Comparison of ENCODE assay signal across 22 mouse cellular contexts in the genomic region with DNA sequence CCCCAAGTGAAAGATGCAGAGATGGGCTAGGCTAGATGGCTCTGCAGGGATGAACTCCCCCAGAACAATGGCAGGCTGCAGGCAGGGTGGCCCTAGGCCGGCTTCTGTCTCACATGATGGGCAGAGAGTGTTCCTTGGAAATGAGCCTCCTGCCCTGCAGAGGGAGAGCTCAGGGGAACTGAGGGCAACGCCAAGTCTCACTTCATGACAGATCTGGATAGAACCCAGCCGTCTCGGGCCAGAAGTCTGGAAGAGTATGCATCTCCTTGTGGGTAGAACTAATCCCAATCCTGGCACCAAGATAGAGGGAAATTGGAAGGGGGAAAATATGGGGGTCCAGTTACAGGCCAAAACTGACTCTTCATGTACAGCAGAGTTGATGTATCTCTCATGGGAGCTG. TPM values are rescaled to one million over a fixed set of nuclear protein-coding genes. Genes with fewer than 3 reads are reported as not detected.
A peak's percentile ranks its signal among the peaks of the same experiment; 100 is the strongest.
DNase-seq lines count a peak whose midpoint lies in the region; ATAC-seq lines count a peak whose summit lies in the region.
"Had no signal": no experiment of that assay in that cellular context is flagged by ENCODE, and none has a peak within 500 bp of the region (broad histone marks: within the 10 kb centered on the region; RNA-seq: fewer than 3 reads in every experiment).

No protein-coding gene starts in this region.

- H3K27me3 ChIP-seq in hindbrain, embryonic 16.5 days (replicated peaks; ENCODE audit: control insufficient read depth, insufficient read depth, low read length): no peaks in the 10 kb centered on the region
- no peaks in the 10 kb centered on the region for H3K27me3 ChIP-seq in neural tube, embryonic 13.5 days
- H3K27me3 ChIP-seq in liver, embryonic 11.5 days (replicated peaks; ENCODE audit: control insufficient read depth, insufficient read depth, low read length): no peaks in the 10 kb centered on the region
- H3K27me3 ChIP-seq: liver, embryonic 15.5 days had no signal

- no peaks in the 10 kb centered on the region for H3K36me3 ChIP-seq in hindbrain, embryonic 16.5 days (ENCODE audit: control insufficient read depth, insufficient read depth, low read length)
- H3K36me3 ChIP-seq in neural tube, embryonic 13.5 days: no peaks in the 10 kb centered on the region
- no peaks in the 10 kb centered on the region for H3K36me3 ChIP-seq in liver, embryonic 11.5 days (ENCODE audit: control insufficient read depth, insufficient read depth, low read length)
- H3K36me3 ChIP-seq: embryonic facial prominence, embryonic 13.5 days; limb, embryonic 12.5 days; liver, embryonic 15.5 days had no signal

- peak; percentile 16 for DNase-seq in adrenal gland, postnatal 25 days
- DNase-seq in adrenal gland, postnatal 4 days (ENCODE audit: low spot score in 2 of 2): no peak
- DNase-seq in lung, postnatal 10 days: peak; percentile 31
- DNase-seq in lung, postnatal 25 days (ENCODE audit: low spot score): no peak
- DNase-seq in ovary, postnatal 10 days (ENCODE audit: low spot score): no peak
- DNase-seq in liver, embryonic 11.5 days (ENCODE audit: low spot score): no peak
- DNase-seq: cerebellum, adult 11-12 months; gastrocnemius, postnatal 14 days; heart, adult 2 months; kidney, adult 18-20 months; kidney, postnatal 10 days; right cerebral cortex, postnatal 25 days; thymus, postnatal 14 days had no signal

- ATAC-seq in hindbrain, embryonic 16.5 days: peak; percentile 26; the same call in 1 of the 2 replicates
- no peak for ATAC-seq in neural tube, embryonic 13.5 days (ENCODE audit: low read depth)
- no peak for ATAC-seq in liver, embryonic 11.5 days (replicated peaks; ENCODE audit: low FRiP score)

- no peak overlapping the region for H3K27ac ChIP-seq in hindbrain, embryonic 16.5 days (ENCODE audit: low read depth, low read length)
- H3K27ac ChIP-seq in neural tube, embryonic 13.5 days (replicated peaks): peak overlapping the region; percentile 81
- H3K27ac ChIP-seq in liver, embryonic 11.5 days (ENCODE audit: low read depth, low read length): no peak overlapping the region
- H3K27ac ChIP-seq: embryonic facial prominence, embryonic 13.5 days; heart, adult 2 months; limb, embryonic 12.5 days; liver, embryonic 15.5 days; stomach, postnatal 0 days had no signal

- no peak overlapping the region for H3K9ac ChIP-seq in hindbrain, embryonic 16.5 days (ENCODE audit: low read depth, low read length)
- no peak overlapping the region for H3K9ac ChIP-seq in neural tube, embryonic 13.5 days
- no peak overlapping the region for H3K9ac ChIP-seq in liver, embryonic 11.5 days (ENCODE audit: low read depth, low read length)
- H3K9ac ChIP-seq: embryonic facial prominence, embryonic 13.5 days; limb, embryonic 12.5 days; liver, embryonic 15.5 days had no signal

- no peak overlapping the region for H3K4me3 ChIP-seq in hindbrain, embryonic 16.5 days (ENCODE audit: low read length)
- no peak overlapping the region for H3K4me3 ChIP-seq in neural tube, embryonic 13.5 days
- H3K4me3 ChIP-seq in liver, embryonic 11.5 days (ENCODE audit: low read depth, low read length): no peak overlapping the region
- H3K4me3 ChIP-seq: embryonic facial prominence, embryonic 13.5 days; heart, adult 2 months; limb, embryonic 12.5 days; liver, embryonic 15.5 days; myocyte had no signal

- H3K9me3 ChIP-seq in hindbrain, embryonic 16.5 days (ENCODE audit: control insufficient read depth, low read length): no peaks in the 10 kb centered on the region
- no peaks in the 10 kb centered on the region for H3K9me3 ChIP-seq in neural tube, embryonic 13.5 days
- no peaks in the 10 kb centered on the region for H3K9me3 ChIP-seq in liver, embryonic 11.5 days (ENCODE audit: control insufficient read depth, low read length)
- H3K9me3 ChIP-seq: embryonic facial prominence, embryonic 13.5 days; limb, embryonic 12.5 days; liver, embryonic 15.5 days had no signal

- no peak overlapping the region for H3K4me2 ChIP-seq in hindbrain, embryonic 16.5 days (ENCODE audit: low read length)
- H3K4me2 ChIP-seq in neural tube, embryonic 13.5 days: no peak overlapping the region
- H3K4me2 ChIP-seq in liver, embryonic 11.5 days: no peak overlapping the region
- H3K4me2 ChIP-seq: embryonic facial prominence, embryonic 13.5 days; limb, embryonic 12.5 days; liver, embryonic 15.5 days had no signal

- H3K4me1 ChIP-seq in hindbrain, embryonic 16.5 days (ENCODE audit: control insufficient read depth, insufficient read depth, low read depth, low read length): peaks cover 10% of the 10 kb centered on the region
- peaks cover 76% of the 10 kb centered on the region for H3K4me1 ChIP-seq in neural tube, embryonic 13.5 days (replicated peaks)
- H3K4me1 ChIP-seq in liver, embryonic 11.5 days (replicated peaks; ENCODE audit: control insufficient read depth, insufficient read depth, low read length): no peaks in the 10 kb centered on the region
- H3K4me1 ChIP-seq: liver, embryonic 15.5 days had no signal

- WGBS in hindbrain, embryonic 16.5 days: 52% methylated on average over 4 of the region's 4 CpGs
- 47% methylated on average over 4 of the region's 4 CpGs for WGBS in neural tube, embryonic 13.5 days
- 80% methylated on average over 4 of the region's 4 CpGs for WGBS in liver, embryonic 11.5 days

RNA-seq across cellular contexts. Expression of a gene that starts 36.5 kb away (rescaled TPM):
- total RNA-seq in adrenal gland, postnatal 25 days (2021): 9.4 and 9.7 TPM in 2 replicates
- 10 to 100 TPM; 15.6 to 19.9 TPM for total RNA-seq in adrenal gland, postnatal 4 days (2021)
- 18.0 and 21.6 TPM in 2 replicates for polyA plus RNA-seq in hindbrain, embryonic 16.5 days (2015; fragmentation: Nextera tagmentation; extraction: Ambion mirVana)
- polyA plus RNA-seq in neural tube, embryonic 13.5 days (2015; fragmentation: Nextera tagmentation; extraction: Ambion mirVana): 38.3 and 39.6 TPM in 2 replicates
- 4.3 and 4.9 TPM in 2 replicates for polyA plus RNA-seq in liver, embryonic 11.5 days (2014; fragmentation: Nextera tagmentation; extraction: Ambion mirVana)
- total RNA-seq: common myeloid progenitor, adult 5-6 weeks; MEL had no signal

Comparison
In these comparisons a context has a peak if more than half of its experiments do, and no peak if none do; other contexts are left out.
1. DNase-seq: peak in adrenal gland, postnatal 25 days (single experiment) and lung, postnatal 10 days (single experiment); none in adrenal gland, postnatal 4 days (0 of 2), lung, postnatal 25 days (single experiment), ovary, postnatal 10 days (single experiment) and liver, embryonic 11.5 days (single experiment).